Comparison of ENCODE assay signal across 8 mouse cellular contexts in genomic region chr10:58652418-58653394, GRCm38 (mm10). TPM values are rescaled to one million over a fixed set of nuclear protein-coding genes. Genes with fewer than 3 reads are reported as not detected.
DNase-seq lines count a peak whose midpoint lies in the region; ATAC-seq and TF ChIP-seq lines count a peak whose summit lies in the region.

No protein-coding gene starts in this region.

- H3K4me2 ChIP-seq in embryonic facial prominence, embryonic 13.5 days, result peak overlapping the region; percentile 53
- peak overlapping the region; percentile 23; the same call in 1 of the 2 replicates for H3K4me2 ChIP-seq in hindbrain, postnatal 0 days (ENCODE audit: low read depth, low read length)
- H3K4me2 ChIP-seq in midbrain, embryonic 16.5 days (ENCODE audit: low read length), result peak overlapping the region; percentile 41

- no peak for TF ChIP-seq CTCF in hindbrain, postnatal 0 days (IDR thresholded peaks at IDR 0.05; ENCODE audit: low read depth)

- 19% methylated on average over 10 of the region's 10 CpGs for WGBS in embryonic facial prominence, embryonic 13.5 days
- WGBS in hindbrain, postnatal 0 days, result 44% methylated on average over 10 of the region's 10 CpGs
- 38% methylated on average over 10 of the region's 10 CpGs for WGBS in midbrain, embryonic 16.5 days

- peak; percentile 50 for DNase-seq in adrenal gland, adult 2 months
- DNase-seq in adrenal gland, adult 18-20 months (ENCODE audit: low spot score in 2 of 2), result no peak
- no peak for DNase-seq in hindbrain, postnatal 0 days (ENCODE audit: low spot score)
- no peak for DNase-seq in urinary bladder, postnatal 36 days (ENCODE audit: low spot score in 2 of 2)
- no peak for DNase-seq in layer of hippocampus, postnatal 10 days (ENCODE audit: low spot score in 2 of 2)
- no peak for DNase-seq in ovary, postnatal 36 days (ENCODE audit: low spot score)

- peak overlapping the region; percentile 60 for H3K27ac ChIP-seq in embryonic facial prominence, embryonic 13.5 days
- no peak overlapping the region for H3K27ac ChIP-seq in hindbrain, postnatal 0 days
- H3K27ac ChIP-seq in midbrain, embryonic 16.5 days (ENCODE audit: low read length), result peak overlapping the region; percentile 47; the same call in 1 of the 2 replicates

- no peaks in the 10 kb centered on the region for H3K36me3 ChIP-seq in embryonic facial prominence, embryonic 13.5 days
- no peaks in the 10 kb centered on the region for H3K36me3 ChIP-seq in hindbrain, postnatal 0 days (ENCODE audit: insufficient read depth, low read length)
- H3K36me3 ChIP-seq in midbrain, embryonic 16.5 days (ENCODE audit: control insufficient read depth, insufficient read depth, low read length), result no peaks in the 10 kb centered on the region

- H3K27me3 ChIP-seq in embryonic facial prominence, embryonic 13.5 days, result no peaks in the 10 kb centered on the region
- H3K27me3 ChIP-seq in hindbrain, postnatal 0 days (ENCODE audit: insufficient read depth, low read length), result no peaks in the 10 kb centered on the region
- peaks cover 2% of the 10 kb centered on the region; the same call in 1 of the 2 replicates for H3K27me3 ChIP-seq in midbrain, embryonic 16.5 days (ENCODE audit: control insufficient read depth, insufficient read depth, low read depth, low read length)

- H3K9ac ChIP-seq in embryonic facial prominence, embryonic 13.5 days, result no peak overlapping the region
- peak overlapping the region; percentile 17; the same call in 1 of the 2 replicates for H3K9ac ChIP-seq in hindbrain, postnatal 0 days (replicated peaks; ENCODE audit: low read length)
- H3K9ac ChIP-seq in midbrain, embryonic 16.5 days (ENCODE audit: low read depth, low read length), result peak overlapping the region; percentile 21; the same call in 1 of the 2 replicates

- peaks cover 25% of the 10 kb centered on the region for H3K4me1 ChIP-seq in embryonic facial prominence, embryonic 13.5 days
- peaks cover 6% of the 10 kb centered on the region; the same call in 1 of the 2 replicates for H3K4me1 ChIP-seq in hindbrain, postnatal 0 days (ENCODE audit: insufficient read depth, low read length)
- peaks cover 20% of the 10 kb centered on the region; the same call in 1 of the 2 replicates for H3K4me1 ChIP-seq in midbrain, embryonic 16.5 days (ENCODE audit: control insufficient read depth, insufficient read depth, low read length)

- no peaks in the 10 kb centered on the region; the same call in 1 of the 2 replicates for H3K9me3 ChIP-seq in embryonic facial prominence, embryonic 13.5 days
- no peaks in the 10 kb centered on the region for H3K9me3 ChIP-seq in hindbrain, postnatal 0 days (ENCODE audit: low read length)
- no peaks in the 10 kb centered on the region for H3K9me3 ChIP-seq in midbrain, embryonic 16.5 days (replicated peaks; ENCODE audit: control insufficient read depth, low read length, poor library complexity, severe bottlenecking)

- 0 out of 2 replicates have a peak, but pooled peaks have one; percentile 35 for ATAC-seq in embryonic facial prominence, embryonic 13.5 days (ENCODE audit: insufficient number of reproducible peaks, insufficient read depth, low FRiP score, low TSS enrichment, low read depth)
- ATAC-seq in hindbrain, postnatal 0 days, result 0 out of 2 replicates have a peak, but pooled peaks have one; percentile 22
- ATAC-seq in midbrain, embryonic 16.5 days, result 0 out of 2 replicates have a peak, but pooled peaks have one; percentile 10

- no peak overlapping the region for H3K4me3 ChIP-seq in embryonic facial prominence, embryonic 13.5 days
- no peak overlapping the region for H3K4me3 ChIP-seq in hindbrain, postnatal 0 days (ENCODE audit: low read length)
- H3K4me3 ChIP-seq in midbrain, embryonic 16.5 days (ENCODE audit: low read depth, low read length), result no peak overlapping the region

RNA-seq across cellular contexts. Expression of gene Edar, which starts 22.7 kb away (rescaled TPM):
- total RNA-seq in adrenal gland, adult 2 months (2021), result 1 to 10 TPM in 1 of 2 experiments, not detected in 1; 1.5 TPM
- polyA plus RNA-seq in adrenal gland, adult 2 months (2012; rRNA removed), result 0.04 and 0.07 TPM in 2 replicates
- under 1 TPM; 0.10 to 0.22 TPM for total RNA-seq in adrenal gland, adult 18-20 months (2021)
- polyA plus RNA-seq in embryonic facial prominence, embryonic 13.5 days (2015; fragmentation: Nextera tagmentation; extraction: Ambion mirVana), result 3.3 TPM in 2 replicates
- total RNA-seq in hindbrain, postnatal 0 days (2014; rRNA removed), result 0.11 and 0.16 TPM in 2 replicates
- polyA plus RNA-seq in hindbrain, postnatal 0 days (2015; fragmentation: Nextera tagmentation; extraction: Ambion mirVana), result 0.08 TPM in 2 replicates
- polyA plus RNA-seq in midbrain, embryonic 16.5 days (2015; fragmentation: Nextera tagmentation; extraction: Ambion mirVana), result 0.30 and 0.32 TPM in 2 replicates
- total RNA-seq in layer of hippocampus, postnatal 10 days (2021), result under 1 TPM; 0.32 to 0.36 TPM
